ENCODE assay signal across 9 mouse cellular contexts in the genomic region with DNA sequence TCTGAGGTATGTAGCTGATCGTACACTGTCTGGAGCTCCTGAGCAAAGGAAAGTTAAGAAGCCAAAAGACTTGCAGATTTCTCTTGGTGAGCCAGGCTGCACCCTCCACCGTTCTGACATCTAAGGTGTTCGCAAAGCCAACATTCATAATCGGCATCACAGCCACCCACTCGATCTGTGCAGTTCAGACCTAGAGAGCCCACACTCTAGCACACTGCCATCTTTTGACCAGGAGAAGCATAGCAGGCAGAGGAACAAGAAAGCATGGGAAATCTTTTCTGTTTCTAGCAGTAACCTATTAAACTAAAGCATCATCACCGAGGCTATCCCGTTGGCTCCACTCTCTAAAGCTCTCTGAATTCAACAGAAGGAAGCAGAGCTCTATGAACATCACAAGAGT. TPM values are rescaled to one million over a fixed set of nuclear protein-coding genes. Genes with fewer than 3 reads are reported as not detected.
A peak's percentile ranks its signal among the peaks of the same experiment; 100 is the strongest.
DNase-seq lines count a peak whose midpoint lies in the region; ATAC-seq and TF ChIP-seq lines count a peak whose summit lies in the region.
"Had no signal": no experiment of that assay in that cellular context is flagged by ENCODE, and none has a peak within 500 bp of the region (broad histone marks: within the 10 kb centered on the region; RNA-seq: fewer than 3 reads in every experiment).

No protein-coding gene starts in this region.

- H3K9me3 ChIP-seq in liver, embryonic 11.5 days (ENCODE audit: control insufficient read depth, low read length) = no peaks in the 10 kb centered on the region
- no peaks in the 10 kb centered on the region for H3K9me3 ChIP-seq in midbrain, embryonic 15.5 days

- no peak overlapping the region for H3K4me3 ChIP-seq in liver, adult 2 months (ENCODE audit: insufficient read depth, low read depth, low read length)
- H3K4me3 ChIP-seq in liver, embryonic 11.5 days (ENCODE audit: low read depth, low read length) = no peak overlapping the region
- H3K4me3 ChIP-seq in midbrain, embryonic 15.5 days = no peak overlapping the region
- H3K4me3 ChIP-seq: erythroblast, embryonic 14.5 days had no signal

- no peak overlapping the region for H3K27ac ChIP-seq in liver, adult 2 months (replicated peaks; ENCODE audit: insufficient read depth, low read depth, low read length)
- no peak overlapping the region for H3K27ac ChIP-seq in liver, embryonic 11.5 days (ENCODE audit: low read depth, low read length)
- H3K27ac ChIP-seq in midbrain, embryonic 15.5 days = no peak overlapping the region

- no peak overlapping the region for H3K4me2 ChIP-seq in liver, embryonic 11.5 days
- H3K4me2 ChIP-seq in midbrain, embryonic 15.5 days = no peak overlapping the region

- WGBS in liver, adult 2 months = 45% methylated on average over 7 of the region's 7 CpGs
- WGBS in liver, embryonic 11.5 days = 55% methylated on average over 7 of the region's 7 CpGs
- whole genome bisulfite sequencing in midbrain, embryonic 15.5 days = 49% methylated on average over 7 of the region's 7 CpGs

- H3K4me1 ChIP-seq in liver, adult 2 months (ENCODE audit: control insufficient read depth, insufficient read depth, low read length) = peaks cover 8% of the 10 kb centered on the region
- H3K4me1 ChIP-seq in liver, embryonic 11.5 days (replicated peaks; ENCODE audit: control insufficient read depth, insufficient read depth, low read length) = no peaks in the 10 kb centered on the region; the same call in 1 of the 2 replicates
- H3K4me1 ChIP-seq in midbrain, embryonic 15.5 days = no peaks in the 10 kb centered on the region

- peak; percentile 58 for TF ChIP-seq CTCF in liver, adult 2 months (IDR thresholded peaks at IDR 0.05; ENCODE audit: low read depth, low read length)

- no peaks in the 10 kb centered on the region for H3K79me2 ChIP-seq in liver, adult 2 months (ENCODE audit: control insufficient read depth, insufficient read depth, low read length)

- ATAC-seq in liver, embryonic 11.5 days (replicated peaks; ENCODE audit: low FRiP score) = no peak
- ATAC-seq in hematopoietic stem cell, adult 5-6 weeks (replicated peaks in 1 of 2; ENCODE audit: insufficient read depth in 1 of 2, low FRiP score in 2 of 2, low TSS enrichment in 1 of 2, low read depth in 1 of 2, poor library complexity in 2 of 2, severe bottlenecking in 2 of 2) = peak; percentile 73 to 77
- ATAC-seq in midbrain, embryonic 15.5 days (replicated peaks) = peak; percentile 89

- no peaks in the 10 kb centered on the region for H3K36me3 ChIP-seq in liver, adult 2 months (ENCODE audit: control insufficient read depth, insufficient read depth, low read length)
- no peaks in the 10 kb centered on the region for H3K36me3 ChIP-seq in liver, embryonic 11.5 days (ENCODE audit: control insufficient read depth, insufficient read depth, low read length)
- H3K36me3 ChIP-seq in midbrain, embryonic 15.5 days (replicated peaks) = no peaks in the 10 kb centered on the region

- peak; percentile 54 for DNase-seq in liver, adult 2 months (ENCODE audit: extremely low read depth, low read depth, low spot score)
- DNase-seq in liver, embryonic 11.5 days (ENCODE audit: low spot score) = no peak
- DNase-seq in cerebellum, adult 8-10 months = peak; percentile 3
- DNase-seq in layer of hippocampus, postnatal 25 days (ENCODE audit: extremely low spot score in 1 of 2, low spot score in 1 of 2) = peak; percentile 11 to 14
- no peak for DNase-seq in spleen, postnatal 10 days (ENCODE audit: low spot score in 2 of 2)
- DNase-seq in ovary, postnatal 36 days (ENCODE audit: low spot score) = no peak

- no peaks in the 10 kb centered on the region for H3K27me3 ChIP-seq in liver, adult 2 months (ENCODE audit: control insufficient read depth, insufficient read depth, low read length)
- H3K27me3 ChIP-seq in liver, embryonic 11.5 days (replicated peaks; ENCODE audit: control insufficient read depth, insufficient read depth, low read length) = no peaks in the 10 kb centered on the region
- no peaks in the 10 kb centered on the region for H3K27me3 ChIP-seq in midbrain, embryonic 15.5 days (replicated peaks)

- no peak overlapping the region for H3K9ac ChIP-seq in liver, adult 2 months (ENCODE audit: low read depth, low read length)
- no peak overlapping the region for H3K9ac ChIP-seq in liver, embryonic 11.5 days (ENCODE audit: low read depth, low read length)
- no peak overlapping the region for H3K9ac ChIP-seq in midbrain, embryonic 15.5 days

- TF ChIP-seq POLR2A in liver, adult 2 months (IDR thresholded peaks at IDR 0.05; ENCODE audit: extremely low read depth, insufficient read depth, low read length) = no peak

RNA-seq across cellular contexts. Expression of a gene that starts 59.2 kb away (rescaled TPM):
- not detected in 2 replicates for total RNA-seq in liver, adult 2 months (2014; rRNA removed)
- polyA plus RNA-seq in liver, adult 2 months (2012; rRNA removed) = not detected in 2 replicates
- polyA plus RNA-seq in liver, embryonic 11.5 days (2014; fragmentation: Nextera tagmentation; extraction: Ambion mirVana) = not detected in 2 replicates
- total RNA-seq in hematopoietic stem cell, adult 5-6 weeks (2017) = 0.81 TPM in 1 of 2 replicates, not detected in the other
- total RNA-seq in layer of hippocampus, postnatal 25 days (2021) = under 1 TPM in 1 of 2 experiments, not detected in 1; 0.22 TPM
- 0.14 and 0.36 TPM in 2 replicates for polyA plus RNA-seq in midbrain, embryonic 15.5 days (2015; fragmentation: Nextera tagmentation; extraction: Ambion mirVana)
- polyA plus RNA-seq: erythroblast, embryonic 14.5 days had no signal

Comparison
In these comparisons a context has a peak if more than half of its experiments do, and no peak if none do; other contexts are left out.
1. DNase-seq: peak in liver, adult 2 months (single experiment), cerebellum, adult 8-10 months (single experiment) and layer of hippocampus, postnatal 25 days (2 of 2); none in liver, embryonic 11.5 days (single experiment), spleen, postnatal 10 days (0 of 2) and ovary, postnatal 36 days (single experiment).